Mouse (Mus musculus) forebrain, embryonic 11.5 days (tissue): Measurements from ENCODE around the gene Gnaq. TPM values are rescaled to one million over a fixed set of nuclear protein-coding genes. Genes with fewer than 3 reads are reported as not detected.
"Not testable (repeated sequence)": the region's sequence is repeated elsewhere in the genome, so short reads cannot be mapped to it uniquely, and the experiment has no call there.

Experiments
- ATAC-seq: fragments of 200-750 bp; cut with Nextera tagmentation; replicated peaks from 2 replicates; pipeline ENCODE4 v1.8.0; 2017; ENCODE audit warnings: moderate TSS enrichment; ENCODE audit not compliant: low FRiP score
- DNase-seq: peaks from one replicate; pipeline ENCODE4 v3.0.0-alpha.2; 2017; ENCODE audit warnings: low spot score
- H3K27ac ChIP-seq: fragments of 300-500 bp; sonication (generic); 2 replicates; pipeline ENCODE4 v1.5.1; 2014; ENCODE audit warnings: low read depth, low read length
- H3K27me3 ChIP-seq: fragments of 300-500 bp; sonication (generic); 2 replicates; pipeline ENCODE4 v1.6.1; 2014; ENCODE audit warnings: mild to moderate bottlenecking, low read length, mixed read lengths; ENCODE audit not compliant: control insufficient read depth, insufficient read depth
- H3K36me3 ChIP-seq: fragments of 300-500 bp; sonication (generic); 2 replicates; pipeline ENCODE4 v1.6.1; 2014; ENCODE audit warnings: mild to moderate bottlenecking, low read length, moderate library complexity, mixed read lengths; ENCODE audit not compliant: control insufficient read depth, insufficient read depth
- H3K4me1 ChIP-seq: fragments of 300-500 bp; sonication (generic); replicated peaks from 2 replicates; pipeline ENCODE4 v1.6.1; 2014; ENCODE audit warnings: low read length, mixed read lengths; ENCODE audit not compliant: control insufficient read depth, insufficient read depth
- H3K4me2 ChIP-seq: fragments of 300-500 bp; sonication (generic); 2 replicates; pipeline ENCODE4 v1.6.1; 2014; ENCODE audit warnings: low read depth, mild to moderate bottlenecking, low read length, moderate library complexity, mixed read lengths; ENCODE audit not compliant: severe bottlenecking
- H3K4me3 ChIP-seq: fragments of 300-500 bp; sonication (generic); 2 replicates; pipeline ENCODE4 v1.5.1; 2014; ENCODE audit warnings: low read depth, low read length
- H3K9ac ChIP-seq: fragments of 300-500 bp; sonication (generic); 2 replicates; pipeline ENCODE4 v1.6.1; 2014; ENCODE audit warnings: low read length
- H3K9me3 ChIP-seq: fragments of 300-500 bp; sonication (generic); 2 replicates; pipeline ENCODE4 v1.6.1; 2016; ENCODE audit warnings: low read length, mixed read lengths; ENCODE audit not compliant: control insufficient read depth
- WGBS: fragments of 180-500 bp; shearing (Covaris S2); extraction: QIAGEN DNeasy Blood & Tissue Kit; methylation state at CpG from one replicate; pipeline ENCODE4 v1.1.7; 2014; 5-methylcytosine and 5-hydroxymethylcytosine counted together
- polyA plus RNA-seq: library from polyadenylated mRNA; unstranded; fragments of >200 nt; fragmentation: Nextera tagmentation; extraction: Ambion mirVana; gene quantifications from 2 replicates; pipeline ENCODE4 v1.2.1, GENCODE M21; 2014

The Gnaq gene
- polyA plus RNA-seq: 19.7 and 21.4 TPM in 2 replicates

DNA sequence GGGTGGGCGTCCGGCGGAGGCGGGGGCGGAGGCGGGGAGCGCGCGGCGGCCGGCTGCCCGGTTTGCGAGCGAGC lies at the start of gene Gnaq:
Gene Gnaq (plus strand): TSS at position 41 of the 74 bp plus-strand sequence.
- peak within 1 kb of the TSS; percentile 97 for H3K9ac ChIP-seq
- no peak for ATAC-seq
- peak within 1 kb of the TSS; percentile 96 for H3K4me3 ChIP-seq
- 0% methylated on average over 7 of the region's 14 CpGs for WGBS
- peak within 1 kb of the TSS; percentile 97 for H3K27ac ChIP-seq
- no peaks in the 10 kb centered on the region for H3K27me3 ChIP-seq
- no peak for DNase-seq
- H3K4me2 ChIP-seq: peak within 1 kb of the TSS; percentile 67
- H3K9me3 ChIP-seq: no peaks in the 10 kb centered on the region
- H3K4me1 ChIP-seq: no peaks in the 10 kb centered on the region
- H3K36me3 ChIP-seq: no peaks in the 10 kb centered on the region

DNA sequence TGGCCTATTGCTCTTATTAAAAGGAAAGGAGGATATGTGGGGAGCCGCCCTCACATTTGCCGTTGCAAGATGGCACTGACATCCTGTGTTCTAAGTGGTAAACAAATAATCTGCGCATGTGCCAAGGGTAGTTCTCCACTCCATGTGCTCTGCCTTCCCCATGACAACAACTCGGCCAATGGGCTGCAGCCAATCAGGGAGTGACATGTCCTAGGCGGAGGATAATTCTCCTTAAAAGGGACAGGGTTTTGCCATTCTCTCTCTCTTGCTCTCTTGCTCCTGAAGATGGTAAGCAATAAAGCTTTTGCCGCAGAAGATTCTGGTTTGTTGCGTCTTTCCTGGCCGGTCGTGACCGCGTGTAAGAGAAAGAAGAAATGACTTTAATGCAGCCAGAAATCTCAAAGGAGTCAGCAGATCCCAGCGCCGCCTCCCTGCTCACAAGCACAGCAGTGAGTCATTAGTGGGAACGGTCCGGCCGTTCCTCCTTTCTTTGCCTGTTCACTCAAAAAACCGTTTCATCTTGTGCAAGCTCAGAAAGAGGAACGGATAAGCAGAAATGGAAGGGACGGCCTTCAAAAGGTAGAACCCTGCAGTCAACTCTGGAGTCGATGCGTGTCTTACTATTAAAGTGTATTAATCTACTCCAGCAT lies 48.5 kb upstream of the Gnaq start:
- DNase-seq, H3K4me2 ChIP-seq, ATAC-seq, H3K4me1 ChIP-seq, H3K36me3 ChIP-seq, H3K9ac ChIP-seq, H3K9me3 ChIP-seq, H3K27me3 ChIP-seq, H3K4me3 ChIP-seq, H3K27ac ChIP-seq: not testable (repeated sequence)
- 95% methylated on average over 20 of the region's 21 CpGs for WGBS

DNA sequence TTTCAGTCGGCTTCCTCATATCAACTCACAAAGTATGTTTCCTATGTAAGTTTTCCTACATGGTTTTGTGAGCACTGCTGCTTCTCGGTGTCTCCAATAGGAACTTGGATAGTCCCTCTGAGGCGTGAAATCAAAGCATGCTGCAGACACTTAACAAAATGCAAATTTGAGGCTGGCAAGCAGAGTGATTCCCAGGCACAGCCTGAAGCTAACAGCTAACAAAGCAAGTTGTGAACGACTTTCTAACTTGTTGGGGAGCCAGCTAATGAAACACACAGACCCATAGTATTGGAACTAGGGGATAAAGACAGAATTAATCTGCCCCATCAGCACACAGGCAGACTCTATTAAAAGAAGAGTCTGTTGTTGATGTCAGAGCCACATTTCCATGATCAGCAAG lies 47.4 kb upstream of the Gnaq start:
- 78% methylated on average over 4 of the region's 4 CpGs for WGBS
- H3K27ac ChIP-seq: no peak overlapping the region
- no peaks in the 10 kb centered on the region for H3K4me1 ChIP-seq
- DNase-seq (no peak), ATAC-seq (no peak)
- H3K4me3 ChIP-seq: no peak overlapping the region
- no peaks in the 10 kb centered on the region; the same call in 1 of the 2 replicates for H3K9me3 ChIP-seq
- no peaks in the 10 kb centered on the region for H3K27me3 ChIP-seq
- H3K4me2 ChIP-seq: no peak overlapping the region
- no peaks in the 10 kb centered on the region for H3K36me3 ChIP-seq
- no peak overlapping the region for H3K9ac ChIP-seq

DNA sequence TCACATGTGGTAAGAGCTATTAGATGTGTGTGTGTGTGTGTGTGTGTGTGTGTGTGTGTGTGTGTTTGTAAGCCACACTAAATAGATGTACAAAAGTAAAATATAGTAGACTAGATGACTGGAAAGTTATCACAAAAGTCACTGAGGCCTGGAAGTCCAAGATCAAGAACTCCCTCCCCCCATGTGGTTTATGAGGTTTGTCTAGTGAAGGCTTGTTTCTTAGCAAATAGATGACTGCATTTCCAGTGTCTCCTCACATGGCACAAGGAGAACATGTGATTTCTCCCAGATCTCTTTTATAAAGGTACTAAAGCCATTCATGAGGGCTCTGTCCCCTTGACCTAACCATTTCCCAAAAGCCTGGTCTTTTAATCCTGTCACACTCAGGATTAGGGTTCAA lies 46.5 kb upstream of the Gnaq start:
- Histone ChIP-seq H3K4me3 (no peak overlapping the region), H3K27ac (no peak overlapping the region), H3K9me3 (no peaks in the 10 kb centered on the region), H3K27me3 (no peaks in the 10 kb centered on the region), H3K9ac (no peak overlapping the region), H3K4me1 (no peaks in the 10 kb centered on the region), H3K4me2 (no peak overlapping the region), H3K36me3 (no peaks in the 10 kb centered on the region)
- DNase-seq (no peak), ATAC-seq (no peak)

DNA sequence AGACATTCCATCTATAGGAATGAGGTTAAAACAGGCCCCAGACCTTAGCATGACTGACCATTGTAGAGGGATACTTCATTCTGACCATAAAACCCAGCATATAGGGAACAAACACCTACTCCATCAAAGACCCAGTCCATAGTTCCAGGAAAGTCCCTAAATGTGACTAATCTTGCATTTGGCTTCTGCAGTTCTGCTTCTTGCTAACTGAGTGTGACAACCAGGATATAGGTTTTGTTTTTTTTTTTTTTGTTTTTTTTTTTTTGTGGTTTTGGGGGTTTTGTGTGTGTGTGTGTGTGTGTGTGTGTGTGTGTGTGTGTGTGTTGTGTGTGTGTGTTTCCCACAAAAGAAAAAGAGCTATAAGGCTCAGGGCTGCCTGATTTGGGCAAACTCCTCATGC lies 46.0 kb upstream of the Gnaq start:
- Histone ChIP-seq H3K4me1 (no peaks in the 10 kb centered on the region), H3K4me2 (no peak overlapping the region), H3K9me3 (no peaks in the 10 kb centered on the region), H3K27me3 (no peaks in the 10 kb centered on the region), H3K27ac (no peak overlapping the region), H3K9ac (no peak overlapping the region), H3K4me3 (no peak overlapping the region), H3K36me3 (no peaks in the 10 kb centered on the region)
- DNase-seq (no peak), ATAC-seq (no peak)

DNA sequence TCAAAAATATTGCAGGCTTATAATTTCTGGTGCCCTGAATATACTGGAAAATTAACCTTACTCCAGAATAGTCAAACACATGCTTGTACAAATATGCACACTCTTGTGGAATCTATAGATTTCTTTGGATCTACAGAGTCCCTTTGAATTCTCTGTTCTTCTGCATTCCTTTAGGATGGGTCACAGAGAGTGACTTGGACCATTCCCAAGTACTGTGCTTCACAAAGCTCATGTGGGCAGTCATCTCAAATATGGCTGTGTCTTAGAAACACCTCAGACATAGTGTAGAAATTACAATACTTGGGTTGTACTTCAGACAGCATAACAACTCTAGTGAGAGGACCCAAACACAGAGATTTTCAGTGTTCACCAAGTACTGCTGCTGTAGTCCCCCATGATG lies 45.2 kb upstream of the Gnaq start:
- no peaks in the 10 kb centered on the region for H3K4me1 ChIP-seq
- no peak overlapping the region for H3K9ac ChIP-seq
- H3K4me2 ChIP-seq: no peak overlapping the region
- H3K4me3 ChIP-seq: no peak overlapping the region
- H3K9me3 ChIP-seq: no peaks in the 10 kb centered on the region
- H3K27me3 ChIP-seq: no peaks in the 10 kb centered on the region
- ATAC-seq: no peak
- DNase-seq: no peak
- H3K27ac ChIP-seq: no peak overlapping the region
- H3K36me3 ChIP-seq: no peaks in the 10 kb centered on the region

DNA sequence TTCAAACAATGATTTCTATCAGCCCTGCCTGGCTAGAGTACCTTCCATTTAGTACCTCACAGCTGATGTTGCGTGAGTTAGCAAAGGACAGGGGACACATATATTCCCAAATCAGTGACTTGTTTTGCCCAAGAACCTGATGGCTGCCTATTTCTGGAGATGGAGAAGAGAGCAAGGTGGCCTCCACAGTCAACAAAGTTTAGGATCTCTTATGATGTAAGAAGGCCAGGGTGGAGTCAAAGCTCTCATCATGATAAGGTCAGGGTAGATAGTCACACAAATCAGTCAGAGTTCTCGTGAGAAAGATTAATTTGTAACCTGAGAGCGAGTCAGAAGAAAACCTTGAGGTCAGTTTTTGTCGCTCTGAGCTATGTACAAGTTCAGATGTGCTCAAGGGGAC lies 39.0 kb upstream of the Gnaq start:
- no peak overlapping the region for H3K27ac ChIP-seq
- no peak for ATAC-seq
- DNase-seq: no peak
- no peaks in the 10 kb centered on the region for H3K9me3 ChIP-seq
- H3K4me2 ChIP-seq: no peak overlapping the region
- H3K36me3 ChIP-seq: no peaks in the 10 kb centered on the region
- no peaks in the 10 kb centered on the region for H3K27me3 ChIP-seq
- WGBS: 82% methylated on average over 4 of the region's 4 CpGs
- no peak overlapping the region for H3K4me3 ChIP-seq
- no peak overlapping the region for H3K9ac ChIP-seq
- H3K4me1 ChIP-seq: no peaks in the 10 kb centered on the region

DNA sequence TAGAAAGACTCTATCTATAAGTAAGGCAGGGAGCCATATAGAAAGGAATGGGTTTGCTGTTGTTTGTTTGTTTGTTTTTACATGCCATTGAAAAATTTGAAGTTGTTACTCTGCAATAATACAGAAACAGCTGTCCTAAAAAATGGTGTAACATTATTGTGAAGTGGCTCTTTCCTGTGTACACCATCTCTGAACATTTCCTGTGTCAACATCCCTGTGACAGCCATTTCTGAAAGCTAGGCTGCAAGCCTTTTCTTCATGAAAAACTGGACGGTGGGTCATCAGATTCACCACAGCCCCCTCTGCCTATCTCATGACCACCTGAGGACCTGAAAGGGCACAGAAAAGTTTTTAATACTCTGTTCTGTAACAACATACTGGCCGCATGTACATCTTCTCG lies 22.7 kb upstream of the Gnaq start:
- Histone ChIP-seq H3K36me3 (no peaks in the 10 kb centered on the region), H3K27ac (no peak overlapping the region), H3K4me3 (no peak overlapping the region), H3K9me3 (no peaks in the 10 kb centered on the region), H3K4me2 (no peak overlapping the region), H3K4me1 (no peaks in the 10 kb centered on the region), H3K27me3 (no peaks in the 10 kb centered on the region), H3K9ac (no peak overlapping the region)
- no peak for DNase-seq
- WGBS: 88% methylated on average over 3 of the region's 3 CpGs
- ATAC-seq: no peak

DNA sequence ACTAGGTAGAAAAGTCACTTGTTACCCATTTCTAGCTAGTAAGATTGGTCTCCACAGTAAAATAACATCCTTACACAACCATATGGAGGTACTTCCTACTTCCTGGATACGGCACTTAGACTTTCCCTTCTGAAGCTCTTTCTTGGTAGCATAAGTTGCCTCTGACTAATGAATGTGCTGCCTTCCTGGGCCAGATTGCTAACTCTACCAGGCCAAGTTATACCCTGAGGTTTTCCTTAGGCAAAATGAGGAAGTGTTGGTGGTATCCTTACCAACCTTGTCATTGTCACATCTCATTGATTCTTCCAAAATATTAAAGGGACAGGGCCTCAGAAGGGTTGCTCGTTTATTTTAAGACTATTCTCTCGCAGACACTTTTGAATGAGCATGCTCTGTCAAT lies 22.0 kb upstream of the Gnaq start:
- Histone ChIP-seq H3K4me3 (no peak overlapping the region), H3K9me3 (no peaks in the 10 kb centered on the region), H3K4me2 (no peak overlapping the region), H3K27ac (no peak overlapping the region), H3K36me3 (no peaks in the 10 kb centered on the region), H3K4me1 (no peaks in the 10 kb centered on the region), H3K9ac (no peak overlapping the region), H3K27me3 (no peaks in the 10 kb centered on the region)
- no peak for ATAC-seq
- no peak for DNase-seq
- WGBS: 82% methylated on average over 3 of the region's 3 CpGs
